Mouse (Mus musculus) kidney, postnatal 10 days (tissue): ENCODE measurements around the gene Olfr1135.

Experiments used
- DNase-seq: peaks from one replicate; pipeline ENCODE4 v3.0.0; 2021; ENCODE audit warnings: mixed read lengths

Olfr1135 gene

GRCm38 (mm10) chr2:87673564-87673963 lies at the start of gene Olfr1135:
Gene Olfr1135 (minus strand): TSS chr2:87673664.
- DNase-seq = no peak

GRCm38 (mm10) chr2:87713079-87713478 lies 39.6 kb upstream of the Olfr1135 start, which contains the start of gene Olfr1137:
Gene Olfr1137 (minus strand): TSS chr2:87713179.
- no peak for DNase-seq

GRCm38 (mm10) chr2:87693847-87694246 lies 20.4 kb upstream of the Olfr1135 start, which contains the start of gene Olfr1136:
Gene Olfr1136 (minus strand): TSS chr2:87693947.
- no peak for DNase-seq

- no peak for DNase-seq
Observed at GRCm38 (mm10) chr2:87658360-87658759, 15.1 kb downstream of the Olfr1135 start, which contains the start of gene Olfr1134. Gene Olfr1134 (minus strand): TSS chr2:87658460.

- no peak for DNase-seq
Observed at GRCm38 (mm10) chr2:87647274-87647673, 26.2 kb downstream of the Olfr1135 start, which contains the start of gene Olfr1133. Gene Olfr1133 (minus strand): TSS chr2:87647374.

GRCm38 (mm10) chr2:87642441-87642840 lies 31.0 kb downstream of the Olfr1135 start:
- DNase-seq = no peak

- DNase-seq = no peak
Observed at GRCm38 (mm10) chr2:87637435-87637834, 36.0 kb downstream of the Olfr1135 start, which contains the start of gene Olfr1132. Gene Olfr1132 (minus strand): TSS chr2:87637535.

- DNase-seq = no peak
Observed at GRCm38 (mm10) chr2:87626804-87627203, 46.7 kb downstream of the Olfr1135 start, which contains the start of gene Olfr1131. Gene Olfr1131 (plus strand): TSS chr2:87627104.
